Mouse (Mus musculus) cerebellum, adult 2 months (tissue): ENCODE measurements at regions not wholly inside any gene's neighbourhood (a gene's known extent, or its start where the extent isn't known, plus 50 kb on each side); places are given as distances from the start of the nearest gene placed in this dataset.

Source experiments
- CTCF ChIP-seq: fragments of 200-500 bp; IDR thresholded peaks from 2 replicates; pipeline ENCODE4 v1.5.1; 2011; ENCODE audit warnings: low read depth, mild to moderate bottlenecking, control low read depth, low read length, moderate library complexity, borderline replicate concordance; ENCODE audit not compliant: insufficient read depth
- POLR2A ChIP-seq: fragments of 200-500 bp; IDR thresholded peaks from 2 replicates; pipeline ENCODE4 v1.6.1; 2011; ENCODE audit warnings: low read length, control low read depth, borderline replicate concordance; ENCODE audit not compliant: insufficient read depth

GRCm38 (mm10) chr12:39840179-39840578 is 197.6 kb downstream of the Arl4a start:
- no peak for TF ChIP-seq POLR2A
- TF ChIP-seq CTCF: no peak
